Mouse (Mus musculus): ENCODE measurements at regions not wholly inside any gene's neighbourhood (a gene's known extent, or its start where the extent isn't known, plus 50 kb on each side); places are given as distances from the start of the nearest gene placed in this dataset.
"Not testable (repeated sequence)": the region's sequence is repeated elsewhere in the genome, so short reads cannot be mapped to it uniquely, and the experiment has no call there.

DNA sequence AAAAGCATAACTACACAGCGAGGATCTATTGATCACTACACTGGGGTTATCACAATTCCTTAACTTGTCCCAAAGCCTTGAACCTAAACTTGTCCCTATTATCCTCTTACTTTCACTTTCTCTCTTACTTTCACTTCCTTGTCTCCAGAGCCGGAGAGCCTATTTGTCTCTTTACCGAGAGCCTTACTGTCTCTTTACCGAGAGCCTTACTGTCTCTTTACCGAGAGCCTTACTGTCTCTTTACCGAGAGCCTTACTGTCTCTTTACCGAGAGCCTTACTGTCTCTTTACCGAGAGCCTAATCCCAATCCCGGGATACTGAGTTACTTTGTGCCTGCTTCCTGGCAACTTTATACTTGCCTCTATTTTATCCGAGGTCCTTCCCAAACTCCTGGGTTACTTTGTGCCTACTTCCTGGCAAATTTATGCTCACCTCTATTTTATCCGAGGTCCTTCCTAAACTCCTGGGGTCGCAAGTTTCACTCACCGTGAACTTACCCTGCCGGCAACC is 335.3 kb upstream of the Ccng1 start:
- WGBS = 92% methylated on average over 11 of the region's 14 CpGs
- not testable (repeated sequence) for H3K4me1 ChIP-seq; H3K27me3 ChIP-seq; H3K36me3 ChIP-seq; H3K4me3 ChIP-seq (replicated peaks); H3K9ac ChIP-seq; H3K27ac ChIP-seq (replicated peaks); H3K4me2 ChIP-seq (replicated peaks); H3K9me3 ChIP-seq (replicated peaks); ATAC-seq (ENCODE audit: insufficient number of reproducible peaks, low FRiP score, low TSS enrichment, low read depth)

DNA sequence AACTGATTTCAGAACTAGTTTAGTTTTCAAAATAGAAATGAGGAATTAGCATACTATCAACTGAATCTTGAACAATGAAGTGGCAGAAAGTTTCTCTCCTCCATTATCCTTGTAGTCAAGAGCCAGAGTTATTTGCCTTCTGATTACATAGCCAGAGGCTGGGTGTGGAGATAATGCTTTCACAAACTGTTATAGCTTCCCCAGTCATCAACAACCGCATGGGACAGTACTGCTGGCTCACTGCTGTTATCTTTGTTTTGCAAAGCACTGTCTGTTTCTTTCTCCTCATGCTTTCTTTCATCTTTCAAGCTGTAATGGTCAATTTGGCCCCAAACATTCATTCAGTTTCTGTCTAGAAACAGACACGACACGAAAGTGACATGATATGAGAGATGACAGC is 308.5 kb upstream of the Ccng1 start:
- ATAC-seq (ENCODE audit: insufficient number of reproducible peaks, low FRiP score, low TSS enrichment, low read depth) = no peak
- Histone ChIP-seq H3K4me1 (no peaks in the 10 kb centered on the region), H3K9ac (no peak overlapping the region), H3K4me2 (replicated peaks) (no peak overlapping the region), H3K4me3 (replicated peaks) (no peak overlapping the region), H3K36me3 (no peaks in the 10 kb centered on the region), H3K9me3 (replicated peaks) (no peaks in the 10 kb centered on the region), H3K27ac (replicated peaks) (no peak overlapping the region), H3K27me3 (no peaks in the 10 kb centered on the region)
- WGBS = 65% methylated on average over 3 of the region's 3 CpGs

DNA sequence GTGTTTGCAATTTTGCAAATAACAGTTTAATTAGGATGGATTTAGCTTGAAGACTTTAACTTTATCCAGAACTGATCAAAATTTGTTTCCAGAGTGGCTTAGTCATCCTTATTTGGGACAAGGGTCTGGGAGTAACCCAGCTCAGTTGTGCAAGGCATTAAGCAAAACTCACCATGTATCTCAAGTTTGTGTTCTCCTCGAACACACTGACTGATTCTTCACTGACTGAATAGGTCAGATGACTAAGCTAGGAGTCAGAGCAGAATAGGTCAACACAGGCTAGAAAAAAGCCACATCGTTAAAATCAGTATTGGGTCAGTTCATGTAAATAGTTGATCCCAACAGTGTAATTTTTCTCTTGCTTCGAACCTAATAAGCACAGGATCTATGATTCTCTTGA is 302.7 kb upstream of the Ccng1 start:
- no peak for ATAC-seq (ENCODE audit: insufficient number of reproducible peaks, low FRiP score, low TSS enrichment, low read depth)
- Histone ChIP-seq H3K36me3 (no peaks in the 10 kb centered on the region), H3K4me3 (replicated peaks) (no peak overlapping the region), H3K4me2 (replicated peaks) (no peak overlapping the region), H3K27ac (replicated peaks) (no peak overlapping the region), H3K9me3 (replicated peaks) (no peaks in the 10 kb centered on the region), H3K9ac (no peak overlapping the region), H3K4me1 (no peaks in the 10 kb centered on the region), H3K27me3 (no peaks in the 10 kb centered on the region)
- WGBS = 53% methylated on average over 3 of the region's 3 CpGs

DNA sequence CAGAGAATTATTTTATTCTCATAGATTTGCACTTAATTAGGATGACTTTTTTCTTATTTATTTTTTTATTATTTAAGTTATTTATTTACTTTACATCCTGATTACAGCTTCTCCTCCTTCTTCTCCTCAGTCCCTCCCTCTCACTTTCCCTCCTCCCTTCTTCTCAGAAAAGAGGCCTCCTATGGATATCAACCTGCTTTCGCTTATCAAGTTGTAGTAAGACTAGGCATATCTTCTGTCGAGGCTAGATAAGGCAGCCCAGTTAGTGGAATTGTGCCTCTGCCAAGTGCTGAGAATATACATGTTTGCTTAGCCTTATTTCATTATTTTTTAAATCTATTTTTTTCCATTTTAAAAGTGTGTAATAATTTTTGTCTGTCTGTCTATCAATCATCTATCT is 274.9 kb upstream of the Ccng1 start:
- H3K4me2 ChIP-seq (replicated peaks) = no peak overlapping the region
- no peaks in the 10 kb centered on the region for H3K36me3 ChIP-seq
- WGBS = 84% methylated on average over 2 of the region's 2 CpGs
- H3K4me1 ChIP-seq = no peaks in the 10 kb centered on the region
- H3K4me3 ChIP-seq (replicated peaks) = no peak overlapping the region
- H3K27ac ChIP-seq (replicated peaks) = no peak overlapping the region
- no peaks in the 10 kb centered on the region for H3K9me3 ChIP-seq (replicated peaks)
- H3K9ac ChIP-seq = no peak overlapping the region
- H3K27me3 ChIP-seq = no peaks in the 10 kb centered on the region
- ATAC-seq (ENCODE audit: insufficient number of reproducible peaks, low FRiP score, low TSS enrichment, low read depth) = no peak

DNA sequence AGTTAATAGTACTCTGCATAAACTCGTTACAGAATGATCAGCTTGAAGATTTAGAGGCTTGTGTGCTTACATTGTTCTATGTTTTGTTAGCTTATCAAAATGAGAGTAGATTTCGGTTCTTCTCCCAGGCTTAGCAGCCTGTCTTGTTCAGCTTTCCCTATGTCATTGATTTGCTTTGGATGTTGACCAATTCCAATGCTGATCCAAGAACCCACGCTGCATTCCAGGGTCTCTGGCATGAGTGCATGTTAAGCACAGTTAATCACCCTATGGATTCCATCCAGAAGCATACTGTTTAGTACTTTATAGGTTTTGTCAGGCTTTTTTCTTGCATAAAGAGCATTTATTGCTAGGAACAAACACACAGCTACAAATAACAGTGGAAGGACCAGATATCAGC is 255.0 kb upstream of the Ccng1 start:
- Histone ChIP-seq H3K36me3 (no peaks in the 10 kb centered on the region), H3K9ac (no peak overlapping the region), H3K9me3 (replicated peaks) (no peaks in the 10 kb centered on the region), H3K4me2 (replicated peaks) (no peak overlapping the region), H3K4me1 (no peaks in the 10 kb centered on the region), H3K27ac (replicated peaks) (no peak overlapping the region), H3K27me3 (no peaks in the 10 kb centered on the region), H3K4me3 (replicated peaks) (no peak overlapping the region)
- no peak for ATAC-seq (ENCODE audit: insufficient number of reproducible peaks, low FRiP score, low TSS enrichment, low read depth)
- 56% methylated on average over 3 of the region's 3 CpGs for WGBS

DNA sequence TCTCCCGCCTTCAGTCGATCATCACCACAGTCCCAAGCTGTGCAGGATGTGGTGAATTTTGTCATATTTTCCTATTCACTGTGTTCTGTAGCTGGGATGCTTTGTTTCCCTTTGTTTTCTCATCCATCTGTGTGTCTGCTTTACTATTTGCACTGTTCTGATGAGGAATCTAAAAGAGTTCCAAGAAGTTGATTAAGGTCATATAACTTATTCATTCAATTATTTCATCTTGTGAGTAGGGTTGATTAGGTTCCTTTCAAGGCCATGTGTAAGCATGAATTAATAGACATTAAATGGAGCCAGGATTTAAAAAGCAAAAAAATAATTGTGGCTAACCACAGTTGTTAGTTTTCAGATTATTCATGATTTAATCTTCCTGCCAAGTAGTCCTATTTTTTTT is 217.7 kb upstream of the Ccng1 start:
- no peak overlapping the region for H3K4me2 ChIP-seq (replicated peaks)
- no peaks in the 10 kb centered on the region for H3K9me3 ChIP-seq (replicated peaks)
- H3K4me3 ChIP-seq (replicated peaks) = no peak overlapping the region
- H3K4me1 ChIP-seq = no peaks in the 10 kb centered on the region
- no peak overlapping the region for H3K27ac ChIP-seq (replicated peaks)
- no peak for ATAC-seq (ENCODE audit: insufficient number of reproducible peaks, low FRiP score, low TSS enrichment, low read depth)
- WGBS = 81% methylated on average over 2 of the region's 2 CpGs
- no peak overlapping the region for H3K9ac ChIP-seq
- no peaks in the 10 kb centered on the region for H3K36me3 ChIP-seq
- no peaks in the 10 kb centered on the region for H3K27me3 ChIP-seq

DNA sequence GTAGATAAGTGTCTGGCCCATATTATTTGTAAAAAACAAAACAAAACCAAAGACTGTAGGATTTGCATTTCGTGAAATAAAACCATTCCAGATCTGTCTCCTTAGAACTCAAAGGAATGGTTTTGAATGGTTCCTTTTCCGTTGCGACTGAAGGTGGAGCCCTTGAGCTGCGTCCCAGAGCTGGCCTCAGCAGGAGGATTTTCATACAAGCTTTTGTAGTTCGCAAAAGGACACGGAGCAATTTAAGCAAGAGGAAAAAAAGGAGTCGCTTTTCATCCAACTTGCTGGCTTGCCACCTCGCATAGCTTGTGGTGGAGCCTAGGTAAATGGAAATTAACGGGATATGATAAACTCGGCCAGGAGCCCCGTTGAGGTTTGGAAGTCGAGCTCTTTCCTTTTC is 172.1 kb upstream of the Ccng1 start:
- H3K4me1 ChIP-seq = no peaks in the 10 kb centered on the region
- no peak overlapping the region for H3K27ac ChIP-seq (replicated peaks)
- ATAC-seq (ENCODE audit: insufficient number of reproducible peaks, low FRiP score, low TSS enrichment, low read depth) = no peak
- 3% methylated on average over 12 of the region's 12 CpGs for WGBS
- no peaks in the 10 kb centered on the region for H3K36me3 ChIP-seq
- H3K9me3 ChIP-seq (replicated peaks) = no peaks in the 10 kb centered on the region
- H3K27me3 ChIP-seq = no peaks in the 10 kb centered on the region
- H3K9ac ChIP-seq = no peak overlapping the region
- peak overlapping the region; percentile 50 for H3K4me2 ChIP-seq (replicated peaks)
- H3K4me3 ChIP-seq (replicated peaks) = peak overlapping the region; percentile 34

DNA sequence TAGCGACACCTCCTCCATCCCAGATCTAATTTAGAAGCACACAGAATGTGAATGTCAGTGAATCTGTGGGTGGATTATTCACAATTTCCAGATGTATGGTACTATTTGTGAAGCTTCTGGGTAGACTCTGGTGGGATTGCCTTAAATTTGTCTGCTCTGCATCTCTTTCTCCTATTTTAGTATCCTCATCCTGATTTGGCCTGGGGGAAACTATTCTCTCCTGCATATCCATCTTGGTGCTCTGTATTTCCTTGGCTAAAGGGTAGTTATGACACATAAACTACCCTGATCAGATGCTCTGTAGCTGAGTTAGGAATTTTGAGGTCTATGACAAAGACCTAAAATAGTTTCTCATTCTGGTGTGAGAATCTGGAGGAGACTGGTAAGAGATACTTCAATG is 136.4 kb upstream of the Ccng1 start:
- Histone ChIP-seq H3K4me1 (no peaks in the 10 kb centered on the region), H3K4me2 (replicated peaks) (no peak overlapping the region), H3K36me3 (no peaks in the 10 kb centered on the region), H3K9me3 (replicated peaks) (no peaks in the 10 kb centered on the region), H3K9ac (no peak overlapping the region), H3K27me3 (no peaks in the 10 kb centered on the region), H3K4me3 (replicated peaks) (no peak overlapping the region), H3K27ac (replicated peaks) (no peak overlapping the region)
- no peak for ATAC-seq (ENCODE audit: insufficient number of reproducible peaks, low FRiP score, low TSS enrichment, low read depth)
- WGBS = 97% methylated on average over 1 of the region's 1 CpGs

DNA sequence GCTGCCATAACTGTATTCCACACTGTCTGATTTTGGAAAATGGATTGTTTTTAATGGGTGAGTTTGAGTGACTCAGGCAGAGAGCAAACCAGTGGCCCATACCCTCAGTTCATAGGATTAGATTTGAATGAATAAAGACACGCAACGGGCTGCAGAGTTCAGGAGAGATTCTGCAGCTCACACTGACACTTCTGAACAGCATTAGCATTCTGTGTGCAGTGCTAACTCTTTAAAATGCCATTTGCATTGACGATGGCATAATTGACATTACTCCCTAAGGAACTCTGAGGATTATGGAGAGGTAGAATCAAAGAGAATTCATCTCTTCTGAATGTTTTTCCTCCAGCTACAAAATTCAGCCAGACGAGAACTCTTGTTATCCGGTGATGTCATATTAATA is 129.4 kb upstream of the Ccng1 start:
- Histone ChIP-seq H3K27me3 (no peaks in the 10 kb centered on the region), H3K9ac (no peak overlapping the region), H3K36me3 (no peaks in the 10 kb centered on the region), H3K9me3 (replicated peaks) (no peaks in the 10 kb centered on the region), H3K4me1 (no peaks in the 10 kb centered on the region), H3K27ac (replicated peaks) (no peak overlapping the region), H3K4me2 (replicated peaks) (no peak overlapping the region), H3K4me3 (replicated peaks) (no peak overlapping the region)
- WGBS = 71% methylated on average over 5 of the region's 5 CpGs
- ATAC-seq (ENCODE audit: insufficient number of reproducible peaks, low FRiP score, low TSS enrichment, low read depth) = no peak

DNA sequence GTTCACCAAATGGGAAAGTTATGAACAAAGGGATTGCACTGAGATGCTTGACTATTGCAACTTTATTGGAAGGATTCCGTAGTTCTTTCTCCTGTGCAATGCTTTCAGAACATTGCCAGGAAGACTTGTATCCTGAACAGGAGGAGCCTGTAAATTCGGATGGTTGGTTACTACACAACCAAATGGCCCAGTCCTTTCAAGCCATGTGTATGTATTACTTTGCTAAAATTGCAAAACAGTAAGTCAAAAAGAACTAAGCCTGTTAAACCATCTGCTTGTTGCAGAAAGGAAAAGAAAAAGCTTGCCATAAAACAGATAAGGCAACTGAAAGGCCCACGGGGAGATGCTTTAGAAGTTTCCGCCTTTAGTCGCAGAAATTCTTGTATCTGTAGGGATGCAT is 124.5 kb upstream of the Ccng1 start:
- 84% methylated on average over 5 of the region's 5 CpGs for WGBS
- no peak overlapping the region for H3K4me3 ChIP-seq (replicated peaks)
- H3K4me1 ChIP-seq = no peaks in the 10 kb centered on the region
- no peak overlapping the region for H3K27ac ChIP-seq (replicated peaks)
- no peaks in the 10 kb centered on the region for H3K36me3 ChIP-seq
- H3K9ac ChIP-seq = no peak overlapping the region
- H3K9me3 ChIP-seq (replicated peaks) = no peaks in the 10 kb centered on the region
- H3K27me3 ChIP-seq = no peaks in the 10 kb centered on the region
- H3K4me2 ChIP-seq (replicated peaks) = no peak overlapping the region
- ATAC-seq (ENCODE audit: insufficient number of reproducible peaks, low FRiP score, low TSS enrichment, low read depth) = no peak

DNA sequence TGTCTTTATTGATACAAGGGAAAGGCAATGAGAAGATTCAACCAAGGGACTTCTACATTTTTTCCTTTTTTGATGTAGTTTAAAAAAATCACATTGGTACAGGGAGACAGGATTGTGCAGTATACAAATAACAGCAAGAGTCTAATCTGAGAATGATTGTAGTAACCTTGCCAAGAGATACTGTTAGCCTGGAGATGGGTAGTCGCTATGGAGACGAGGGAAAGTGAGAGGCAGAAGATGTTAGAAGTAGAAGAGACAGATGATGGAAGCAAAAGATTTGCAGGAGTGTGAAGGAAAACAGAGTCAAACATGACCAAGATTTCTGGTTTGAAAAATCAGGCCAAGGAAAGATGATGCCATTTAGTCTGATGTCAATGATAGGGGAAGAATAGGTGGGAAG is 117.9 kb upstream of the Ccng1 start:
- Histone ChIP-seq H3K9me3 (replicated peaks) (no peaks in the 10 kb centered on the region), H3K4me3 (replicated peaks) (no peak overlapping the region), H3K4me1 (no peaks in the 10 kb centered on the region), H3K36me3 (no peaks in the 10 kb centered on the region), H3K27me3 (no peaks in the 10 kb centered on the region), H3K27ac (replicated peaks) (no peak overlapping the region), H3K4me2 (replicated peaks) (no peak overlapping the region), H3K9ac (no peak overlapping the region)
- no peak for ATAC-seq (ENCODE audit: insufficient number of reproducible peaks, low FRiP score, low TSS enrichment, low read depth)
- 89% methylated on average over 2 of the region's 2 CpGs for WGBS

DNA sequence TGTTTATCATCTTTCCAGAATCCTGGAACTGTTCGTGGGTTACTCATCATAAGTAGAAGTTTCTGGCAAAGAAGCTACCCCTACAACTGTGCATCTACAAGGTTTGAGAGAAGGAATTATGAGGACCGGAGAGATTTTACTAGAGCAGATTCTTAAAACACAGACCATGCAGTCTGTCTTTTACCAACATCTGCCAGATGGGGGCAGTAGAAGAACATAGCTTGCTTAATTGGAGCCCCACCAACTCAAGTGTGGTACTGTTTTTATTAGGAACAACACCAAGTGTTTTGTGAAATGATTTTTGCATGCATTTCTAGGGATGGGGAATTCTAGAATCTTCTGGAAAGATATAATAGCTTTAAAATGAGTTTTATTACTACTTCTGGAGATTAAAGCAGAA is 110.6 kb upstream of the Ccng1 start:
- H3K27me3 ChIP-seq = no peaks in the 10 kb centered on the region
- no peak overlapping the region for H3K27ac ChIP-seq (replicated peaks)
- H3K9me3 ChIP-seq (replicated peaks) = no peaks in the 10 kb centered on the region
- H3K9ac ChIP-seq = no peak overlapping the region
- no peaks in the 10 kb centered on the region for H3K4me1 ChIP-seq
- 29% methylated on average over 2 of the region's 2 CpGs for WGBS
- H3K36me3 ChIP-seq = no peaks in the 10 kb centered on the region
- H3K4me3 ChIP-seq (replicated peaks) = no peak overlapping the region
- H3K4me2 ChIP-seq (replicated peaks) = no peak overlapping the region
- no peak for ATAC-seq (ENCODE audit: insufficient number of reproducible peaks, low FRiP score, low TSS enrichment, low read depth)
